Mouse (Mus musculus) liver, postnatal 0 days (tissue): ENCODE data around the gene Me3. TPM values are rescaled to one million over a fixed set of nuclear protein-coding genes. Genes with fewer than 3 reads are reported as not detected.

Experiments used
- ATAC-seq: fragments of 200-750 bp; cut with Nextera tagmentation; 2 replicates; pipeline ENCODE4 v1.8.0; 2017; ENCODE audit warnings: mild to moderate bottlenecking, moderate library complexity
- DNase-seq: peaks from one replicate; pipeline ENCODE4 v3.0.0-alpha.2; 2016
- H3K27ac ChIP-seq: fragments of 300-500 bp; sonication (generic); 2 replicates; pipeline ENCODE4 v1.5.1; 2014; ENCODE audit warnings: antibody characterized with exemption, moderate library complexity, mild to moderate bottlenecking, low read depth
- H3K27me3 ChIP-seq: fragments of 300-500 bp; sonication (generic); 2 replicates; pipeline ENCODE4 v1.6.1; 2014; ENCODE audit warnings: low read length, control low read depth, mixed read lengths; ENCODE audit not compliant: insufficient read depth
- H3K36me3 ChIP-seq: fragments of 300-500 bp; sonication (generic); replicated peaks from 2 replicates; pipeline ENCODE4 v1.6.1; 2014; ENCODE audit warnings: mild to moderate bottlenecking, control low read depth, low read length, moderate library complexity, mixed read lengths; ENCODE audit not compliant: insufficient read depth
- H3K4me1 ChIP-seq: fragments of 300-500 bp; sonication (generic); 2 replicates; pipeline ENCODE4 v1.6.1; 2014; ENCODE audit warnings: antibody characterized with exemption, mild to moderate bottlenecking, control low read depth; ENCODE audit not compliant: insufficient read depth
- H3K4me2 ChIP-seq: fragments of 300-500 bp; sonication (generic); 2 replicates; pipeline ENCODE4 v1.6.1; 2014; ENCODE audit warnings: low read depth, mild to moderate bottlenecking, low read length, moderate library complexity, mixed read lengths
- H3K4me3 ChIP-seq: fragments of 300-500 bp; sonication (generic); 2 replicates; pipeline ENCODE4 v1.5.1; 2014; ENCODE audit warnings: low read depth, low read length
- H3K9ac ChIP-seq: fragments of 300-500 bp; sonication (generic); replicated peaks from 2 replicates; pipeline ENCODE4 v1.6.1; 2014; ENCODE audit warnings: mild to moderate bottlenecking, moderate library complexity
- H3K9me3 ChIP-seq: fragments of 300-500 bp; sonication (generic); 2 replicates; pipeline ENCODE4 v1.6.1; 2016; ENCODE audit warnings: mild to moderate bottlenecking, control low read depth, low read length, mixed read lengths
- CTCF ChIP-seq: sonication (generic); IDR thresholded peaks from 2 replicates; pipeline ENCODE4 v1.5.1; 2016; ENCODE audit warnings: antibody characterized with exemption, low read depth
- EP300 ChIP-seq: IDR thresholded peaks from 2 replicates; pipeline ENCODE4 v1.6.1; 2016; ENCODE audit warnings: antibody characterized with exemption, low read depth, mild to moderate bottlenecking
- WGBS: fragments of 180-500 bp; shearing (Covaris S2); extraction: QIAGEN DNeasy Blood & Tissue Kit; methylation state at CpG from one replicate; pipeline ENCODE4 v1.1.7; 2014; ENCODE audit not compliant: insufficient replicate concordance; 5-methylcytosine and 5-hydroxymethylcytosine counted together
- polyA plus RNA-seq: library from polyadenylated mRNA; unstranded; fragments of >200 nt; fragmentation: Nextera tagmentation; extraction: Ambion mirVana; gene quantifications from 2 replicates; pipeline ENCODE4 v1.2.1, GENCODE M21; 2015

Gene Me3
- polyA plus RNA-seq, 1 experiment from 2014 or later, result 0.34 TPM

DNA sequence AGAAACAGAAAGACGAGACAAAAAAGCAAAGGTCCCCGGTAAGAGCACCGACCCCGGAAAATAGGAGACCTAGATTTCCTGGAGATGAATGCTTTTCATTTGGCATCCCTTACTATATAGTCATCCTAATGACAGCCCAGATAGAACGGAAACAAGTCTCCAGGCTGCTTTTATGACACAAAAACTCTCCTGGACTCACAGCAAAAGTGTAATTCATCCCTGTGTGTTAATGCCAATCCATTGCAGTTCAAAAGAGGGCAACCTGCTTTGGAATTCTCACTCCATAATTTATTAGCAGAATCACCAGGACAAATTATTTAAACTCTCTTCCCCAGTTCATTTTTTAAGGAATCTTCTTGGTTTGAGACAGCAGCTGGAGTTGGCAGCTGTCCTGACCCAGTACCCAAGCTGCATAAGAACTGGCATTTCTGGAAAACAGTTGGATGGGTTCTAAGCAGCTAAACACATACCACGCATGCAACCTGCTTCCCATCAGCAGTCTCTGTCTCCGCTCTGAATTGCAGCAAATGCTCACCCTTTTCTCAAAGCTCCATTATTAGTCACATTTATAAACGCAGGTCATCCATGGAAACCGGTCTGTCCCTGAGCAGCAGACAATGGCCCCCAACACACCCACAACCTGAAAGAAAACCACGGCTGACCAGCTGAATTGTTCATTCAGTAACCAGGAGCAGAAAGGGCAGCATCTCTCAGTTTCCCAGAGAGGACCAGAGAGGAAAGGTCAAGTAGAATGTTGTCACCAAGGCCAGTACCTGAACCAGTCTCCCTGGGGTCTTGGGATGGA, 49.7 kb downstream of the Me3 start:
- Histone ChIP-seq H3K36me3 (no peaks in the 10 kb centered on the region), H3K27me3 (no peaks in the 10 kb centered on the region), H3K4me1 (no peaks in the 10 kb centered on the region), H3K4me3 (no peak overlapping the region), H3K9ac (no peak overlapping the region), H3K4me2 (no peak overlapping the region), H3K9me3 (no peaks in the 10 kb centered on the region), H3K27ac (no peak overlapping the region)
- TF ChIP-seq EP300 (no peak), CTCF (no peak)
- 81% methylated on average over 10 of the region's 10 CpGs for WGBS
- no peak for DNase-seq
- no peak for ATAC-seq

DNA sequence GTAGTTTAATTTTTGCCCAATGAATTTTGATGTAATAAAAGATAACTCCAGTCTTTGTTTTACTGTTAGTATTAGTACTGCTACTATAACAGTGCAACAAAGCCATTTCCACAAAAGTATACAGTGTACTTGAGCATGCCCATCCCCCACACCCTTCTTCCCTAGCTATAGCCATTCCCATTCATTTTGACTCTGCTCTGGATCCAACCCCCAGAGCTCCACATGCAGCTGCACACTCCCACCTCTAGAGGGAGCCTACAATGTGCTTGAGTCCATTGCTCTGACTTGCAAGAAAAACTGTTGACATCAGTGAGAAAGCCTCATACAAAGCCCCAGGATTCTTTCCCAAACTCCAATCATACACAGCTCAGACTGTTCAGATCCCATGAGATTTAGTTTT, 66.0 kb downstream of the Me3 start:
- Histone ChIP-seq H3K27ac (no peak overlapping the region), H3K27me3 (no peaks in the 10 kb centered on the region), H3K9ac (no peak overlapping the region), H3K4me3 (no peak overlapping the region), H3K4me1 (no peaks in the 10 kb centered on the region), H3K9me3 (no peaks in the 10 kb centered on the region), H3K36me3 (no peaks in the 10 kb centered on the region), H3K4me2 (no peak overlapping the region)
- ATAC-seq, result no peak
- TF ChIP-seq EP300 (no peak), CTCF (peak; percentile 62)
- DNase-seq, result no peak

DNA sequence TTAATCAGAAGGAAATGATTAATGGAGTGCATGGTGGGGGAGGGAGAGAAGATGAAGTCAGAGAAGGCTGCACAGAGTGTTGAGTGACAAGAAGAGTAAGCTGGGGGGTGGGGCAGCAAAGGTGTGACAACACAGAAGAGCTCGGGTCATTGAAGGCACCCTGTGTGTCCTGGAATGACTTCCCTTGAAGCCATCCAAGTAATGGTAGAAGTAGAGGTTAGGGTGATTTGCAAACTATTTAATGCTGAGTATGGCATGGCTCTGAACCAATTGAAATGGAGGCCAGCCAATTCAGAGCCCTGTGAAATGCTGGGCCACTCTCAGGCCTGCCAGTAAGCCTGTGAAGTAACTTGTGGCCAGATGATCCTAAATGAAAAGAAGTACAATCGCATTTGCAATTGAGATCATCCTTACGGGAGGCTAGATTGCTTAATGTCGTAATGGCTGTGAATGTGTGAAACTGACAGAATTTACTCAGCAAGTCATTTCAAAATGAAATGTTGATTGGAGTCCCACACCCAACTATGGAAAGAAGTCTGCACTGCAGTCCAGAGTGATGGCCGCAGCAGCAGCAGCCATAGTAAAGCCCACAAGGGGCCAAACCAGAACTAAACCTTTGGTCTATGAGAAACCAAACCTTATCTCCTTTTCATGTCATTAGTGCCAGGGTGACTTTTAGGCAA, 67.6 kb downstream of the Me3 start:
- H3K27ac ChIP-seq, result no peak overlapping the region
- 72% methylated on average over 5 of the region's 5 CpGs for WGBS

GRCm38 (mm10) chr7:89700511-89700910, 68.3 kb downstream of the Me3 start:
- Histone ChIP-seq H3K9me3 (no peaks in the 10 kb centered on the region), H3K27me3 (no peaks in the 10 kb centered on the region), H3K9ac (no peak overlapping the region), H3K4me1 (no peaks in the 10 kb centered on the region), H3K27ac (no peak overlapping the region), H3K4me2 (no peak overlapping the region), H3K36me3 (no peaks in the 10 kb centered on the region), H3K4me3 (no peak overlapping the region)
- 50% methylated on average over 1 of the region's 1 CpGs for WGBS
- TF ChIP-seq CTCF (no peak), EP300 (no peak)
- DNase-seq, result no peak
- no peak for ATAC-seq

More for the DNA sequence above, 67.6 kb downstream of the Me3 start:
- ATAC-seq (peak; percentile 56; the same call in 1 of the 2 replicates), DNase-seq (peak; percentile 27)
- H3K36me3 ChIP-seq, result no peaks in the 10 kb centered on the region
- no peaks in the 10 kb centered on the region for H3K4me1 ChIP-seq
- TF ChIP-seq CTCF, result no peak
- no peak for TF ChIP-seq EP300
- H3K4me3 ChIP-seq, result no peak overlapping the region
- no peaks in the 10 kb centered on the region for H3K27me3 ChIP-seq
- no peak overlapping the region for H3K4me2 ChIP-seq
- H3K9me3 ChIP-seq, result no peaks in the 10 kb centered on the region
- no peak overlapping the region for H3K9ac ChIP-seq

- Histone ChIP-seq H3K4me3 (no peak overlapping the region), H3K4me1 (no peaks in the 10 kb centered on the region), H3K27ac (no peak overlapping the region), H3K9me3 (no peaks in the 10 kb centered on the region), H3K36me3 (no peaks in the 10 kb centered on the region), H3K4me2 (no peak overlapping the region), H3K27me3 (no peaks in the 10 kb centered on the region), H3K9ac (no peak overlapping the region)
- TF ChIP-seq EP300 (no peak), CTCF (no peak)
- ATAC-seq (no peak), DNase-seq (no peak)
- 46% methylated on average over 2 of the region's 2 CpGs for WGBS
Observed at GRCm38 (mm10) chr7:89710776-89711175, 78.6 kb downstream of the Me3 start.

- Histone ChIP-seq H3K4me3 (no peak overlapping the region), H3K27me3 (no peaks in the 10 kb centered on the region), H3K4me1 (no peaks in the 10 kb centered on the region), H3K27ac (no peak overlapping the region), H3K4me2 (no peak overlapping the region), H3K9me3 (no peaks in the 10 kb centered on the region), H3K9ac (no peak overlapping the region), H3K36me3 (no peaks in the 10 kb centered on the region)
- no peak for TF ChIP-seq EP300
- no peak for TF ChIP-seq CTCF
- DNase-seq (no peak), ATAC-seq (no peak)
Observed at GRCm38 (mm10) chr7:89713059-89713458, 80.9 kb downstream of the Me3 start.
